Mouse (Mus musculus): Measurements from ENCODE around the gene Sec16a.

Gene Sec16a

DNA sequence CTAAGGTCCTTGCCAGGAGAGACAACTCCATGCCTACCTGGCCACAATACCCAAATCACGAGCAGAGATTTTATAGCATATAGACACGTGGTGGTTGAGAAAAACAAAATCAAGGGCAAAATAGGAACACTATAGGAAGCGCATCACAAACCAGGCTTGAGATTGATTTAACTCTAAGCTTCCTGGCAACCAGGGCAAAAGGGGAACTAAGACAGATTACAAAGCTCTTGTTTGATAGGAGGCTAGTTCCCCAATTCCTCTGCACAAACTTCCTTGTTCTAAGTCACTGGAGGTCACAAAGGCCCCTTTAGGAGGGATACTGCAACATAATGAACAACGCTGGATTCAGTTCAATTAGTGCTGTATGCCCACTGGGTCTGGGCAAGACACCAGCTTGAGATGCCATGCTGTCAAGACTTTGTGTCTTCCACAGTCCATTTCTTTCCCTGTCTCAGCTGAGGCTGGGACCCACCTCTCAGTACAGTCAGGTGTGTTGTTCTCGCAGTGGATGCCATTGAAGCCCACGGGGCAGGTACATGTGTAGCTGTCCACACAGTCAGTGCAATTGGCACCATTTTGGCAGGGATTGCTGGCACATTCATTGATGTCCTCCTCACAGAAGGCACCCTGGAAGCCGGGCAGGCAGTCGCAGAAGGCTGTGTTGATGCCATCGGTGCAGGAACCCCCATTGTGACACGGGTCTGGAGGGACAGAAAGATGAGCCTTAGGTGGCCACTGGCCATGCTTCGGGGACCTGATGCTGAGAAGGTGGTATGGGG lies 27.5 kb upstream of the Sec16a start:
- no peak for DNase-seq

DNA sequence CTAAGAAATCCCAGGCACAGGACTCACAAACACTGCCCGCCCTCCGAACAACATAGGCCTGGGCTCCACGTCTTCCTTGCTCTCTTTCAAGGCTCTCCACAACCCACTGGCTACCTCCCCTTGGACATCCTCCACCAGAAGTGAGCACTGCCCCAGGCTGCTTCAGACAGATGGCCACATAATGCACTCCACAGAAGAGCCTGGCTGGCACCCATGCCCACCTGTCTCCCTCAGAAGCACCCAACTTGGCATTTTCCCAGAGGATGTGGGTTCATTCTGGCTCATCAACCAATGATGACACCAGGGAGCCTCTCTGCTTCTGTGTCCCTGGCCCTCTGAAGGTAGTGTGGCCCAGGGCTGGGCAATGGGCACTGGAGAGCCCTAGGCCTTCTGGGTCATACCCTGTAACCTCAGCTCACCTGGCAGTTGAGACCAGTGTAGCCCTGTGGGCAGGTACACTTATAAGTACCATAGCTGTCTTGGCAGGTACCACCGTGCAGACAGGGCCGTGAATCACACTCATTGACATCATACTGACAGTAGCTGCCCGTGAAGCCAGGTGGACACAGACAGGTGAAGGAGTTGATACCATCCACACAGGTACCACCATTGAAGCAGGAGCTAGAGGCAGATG lies 26.8 kb upstream of the Sec16a start:
- DNase-seq, result no peak

DNA sequence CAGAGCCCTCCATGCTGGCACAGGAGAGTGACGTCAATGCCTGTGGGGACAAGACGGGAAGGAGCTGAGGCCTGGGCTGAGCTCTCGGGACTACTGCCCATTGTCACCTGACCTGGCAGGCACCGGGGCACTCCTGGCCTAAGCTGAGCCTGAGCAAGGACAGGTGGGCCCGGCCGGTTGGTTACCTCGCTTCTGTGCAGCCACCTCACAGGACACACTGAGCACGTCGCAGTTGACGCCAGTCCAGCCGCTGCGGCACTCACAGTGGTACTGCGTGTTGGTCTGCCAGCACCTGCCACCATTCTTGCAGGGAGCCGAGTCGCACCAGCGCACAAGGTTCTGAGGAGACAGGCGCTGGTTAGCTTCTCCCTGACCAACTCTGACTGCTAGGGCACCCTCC lies 26.0 kb upstream of the Sec16a start:
- no peak for DNase-seq

- DNase-seq, result no peak
These were observed 23.4 kb upstream of the Sec16a start for GRCm38 (mm10) chr2:26468376-26468775.

- DNase-seq, result no peak
These were observed 18.4 kb upstream of the Sec16a start for GRCm38 (mm10) chr2:26463412-26463811.

DNA sequence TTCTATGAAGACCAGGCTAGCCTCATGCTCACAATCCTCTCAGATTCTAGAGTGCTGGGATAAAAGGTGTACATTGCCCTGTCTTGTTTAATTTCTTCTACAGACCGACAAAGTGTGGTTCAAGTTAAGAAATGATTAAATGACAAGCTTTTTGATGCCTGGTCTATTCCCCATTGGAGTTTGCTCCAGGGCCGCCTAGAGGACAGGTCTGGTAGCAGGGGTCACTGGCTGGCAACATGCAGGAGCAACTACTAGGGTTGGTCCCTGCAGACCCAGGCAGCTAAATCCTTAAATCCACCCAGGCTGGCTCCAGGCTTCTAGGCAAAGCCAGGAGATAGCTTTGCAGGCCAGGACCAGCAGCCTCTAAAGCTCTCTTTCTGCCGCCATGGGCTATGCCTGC lies 18.0 kb upstream of the Sec16a start:
- no peak for DNase-seq

DNA sequence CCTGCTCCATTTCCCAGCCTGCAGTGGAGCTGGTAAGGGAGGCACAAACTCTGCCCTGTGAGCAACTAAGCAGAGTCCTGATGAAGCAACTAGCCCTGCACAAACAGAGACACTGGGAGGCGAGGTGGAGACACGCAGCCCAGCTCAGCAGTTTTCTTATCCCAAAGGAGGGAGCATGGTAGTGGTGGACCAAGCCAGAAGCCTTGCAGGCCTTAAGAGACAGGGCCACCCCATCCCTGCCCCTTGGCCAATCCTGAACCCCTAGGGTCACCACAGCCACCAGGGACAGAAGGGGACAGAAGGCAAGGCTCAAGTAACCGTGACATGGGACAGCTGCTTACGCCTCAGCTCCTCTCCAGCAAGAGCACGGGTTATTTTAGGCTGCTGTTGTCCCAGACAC lies 16.7 kb upstream of the Sec16a start:
- no peak for DNase-seq

DNA sequence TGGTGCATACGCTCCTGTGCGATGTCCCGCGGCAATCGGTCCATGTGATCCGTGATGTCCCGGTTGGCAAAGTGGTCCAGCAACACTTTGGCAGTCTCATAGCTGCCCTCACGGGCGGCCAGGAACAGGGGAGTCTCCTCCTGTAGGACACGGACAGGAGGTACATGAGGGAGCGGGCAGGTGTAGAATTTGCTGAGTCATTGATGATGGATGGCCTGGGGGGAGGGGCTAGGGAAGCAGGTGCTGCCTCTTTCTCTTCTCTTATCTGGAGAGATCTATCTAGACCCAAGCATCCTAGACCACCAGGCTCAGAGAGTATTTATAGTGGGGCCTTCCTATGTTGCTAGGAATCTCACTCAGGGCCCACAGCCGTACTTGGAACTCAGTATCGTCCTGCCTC lies 15.8 kb upstream of the Sec16a start:
- no peak for DNase-seq

- no peak for DNase-seq
These were observed 15.2 kb upstream of the Sec16a start for GRCm38 (mm10) chr2:26460097-26460646.

GRCm38 (mm10) chr2:26459478-26459877 lies 14.5 kb upstream of the Sec16a start:
- no peak for DNase-seq

GRCm38 (mm10) chr2:26458402-26459124 lies 13.5 kb upstream of the Sec16a start:
- DNase-seq, result no peak

DNA sequence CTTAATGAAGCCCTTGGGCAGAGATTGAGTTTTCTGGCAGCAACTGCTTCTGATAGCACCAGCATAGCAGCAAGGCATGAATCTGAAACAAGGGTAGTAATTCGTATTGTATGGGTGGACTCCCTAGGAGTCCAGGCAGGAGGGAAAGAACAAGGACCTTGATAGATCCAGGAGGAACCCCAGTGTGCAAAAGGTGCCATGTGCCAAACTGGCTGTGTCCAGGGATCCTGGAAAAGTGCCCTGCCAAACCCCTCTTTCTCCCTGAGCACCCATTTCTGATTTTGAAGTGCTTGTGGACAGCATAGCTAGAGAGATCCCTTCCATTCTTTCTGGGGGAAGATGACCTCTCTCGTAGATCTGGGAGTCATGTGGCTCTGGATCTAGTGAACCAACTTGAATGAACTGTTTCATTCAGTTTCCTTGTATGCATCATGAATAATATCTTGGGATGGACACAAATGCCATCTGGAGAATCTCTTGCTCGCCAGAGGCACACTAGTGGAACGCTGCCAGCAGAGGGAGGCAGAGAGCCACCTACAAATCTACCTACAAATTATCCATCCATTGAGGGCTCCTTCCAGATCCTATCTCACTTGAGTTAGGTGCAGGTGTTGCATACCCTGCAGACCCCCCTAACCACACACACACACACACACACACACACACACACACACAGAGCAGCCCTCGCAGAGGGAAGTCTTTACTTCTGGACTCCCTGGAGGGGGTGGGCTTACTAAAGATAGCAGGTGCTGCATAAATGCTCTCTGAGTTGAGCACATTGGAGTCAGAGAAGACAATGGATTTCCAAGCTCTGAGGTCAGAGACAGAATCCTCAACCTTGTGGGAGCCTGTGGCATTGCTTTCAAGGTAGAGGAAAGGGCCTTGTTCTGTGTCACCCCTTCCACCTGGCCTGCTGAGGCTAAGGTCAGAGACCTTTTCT lies 4.4 kb upstream of the Sec16a start:
- peak; percentile 75 for DNase-seq

GRCm38 (mm10) chr2:26447451-26447850 lies 2.4 kb upstream of the Sec16a start:
- no peak for DNase-seq

GRCm38 (mm10) chr2:26446671-26447070 lies 1.7 kb upstream of the Sec16a start:
- no peak for DNase-seq

DNA sequence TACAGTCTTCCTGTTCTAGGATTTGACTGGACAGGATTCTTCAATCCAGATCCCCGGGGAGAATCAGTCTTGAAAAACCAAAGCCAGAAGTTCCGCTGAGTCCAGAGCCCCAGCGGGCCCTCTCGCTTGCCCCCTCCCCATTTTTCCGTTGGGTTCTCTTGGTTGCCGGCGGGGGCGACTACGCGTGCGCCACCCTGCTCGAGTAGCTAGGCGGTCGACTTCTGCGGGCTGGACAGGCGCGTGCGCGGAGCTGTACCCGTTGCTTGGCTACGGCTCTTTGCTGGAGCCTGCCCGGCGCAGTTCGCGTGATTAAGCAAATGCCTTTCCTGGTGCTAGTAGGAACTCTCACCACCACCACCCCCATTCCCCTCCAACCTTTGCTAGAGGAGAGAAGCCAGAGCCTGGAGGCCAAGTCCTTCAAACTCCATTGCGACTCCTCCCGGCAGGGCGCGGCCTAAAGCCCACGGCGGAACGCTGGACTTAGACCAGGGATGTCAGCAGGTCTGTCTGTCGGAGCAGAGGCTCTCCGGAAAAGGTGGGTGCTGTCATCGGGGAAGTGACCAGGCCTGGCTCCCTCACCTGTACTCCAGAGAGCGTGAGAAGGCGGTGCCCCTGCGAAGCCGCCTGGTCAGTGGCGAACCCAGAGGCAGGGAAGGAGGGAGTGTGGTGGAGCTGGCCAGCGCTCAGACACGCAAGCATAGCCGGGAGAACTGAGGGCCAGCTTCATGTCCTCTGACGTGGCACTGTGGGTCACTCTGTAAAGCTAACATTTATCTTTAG lies 840 bp upstream of the Sec16a start:
- DNase-seq, result peak; percentile 97

- no peak for DNase-seq
These were observed 648 bp downstream of the Sec16a start for GRCm38 (mm10) chr2:26444368-26444767.

GRCm38 (mm10) chr2:26443876-26444275 lies 1.1 kb downstream of the Sec16a start:
- no peak for DNase-seq

DNA sequence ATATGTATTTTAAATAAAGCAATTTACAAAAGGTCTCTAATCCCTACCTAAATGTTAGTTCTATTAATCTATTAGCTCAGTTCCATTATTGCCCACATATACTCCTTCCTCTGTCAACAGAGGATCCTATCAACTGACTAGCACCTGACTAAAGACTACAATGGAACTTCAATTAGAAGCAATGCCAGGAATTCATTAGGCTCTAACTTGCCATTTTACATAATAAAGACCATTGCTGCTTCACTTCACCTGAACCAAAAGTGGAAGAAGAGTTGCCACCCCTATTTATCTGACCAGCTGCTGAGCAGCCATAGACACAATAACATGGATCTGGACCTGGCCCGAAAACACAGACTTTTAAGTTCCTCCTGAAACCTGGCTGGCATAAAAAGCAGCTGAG lies 2.2 kb downstream of the Sec16a start:
- DNase-seq, result no peak

- no peak for DNase-seq
These were observed 3.3 kb downstream of the Sec16a start for GRCm38 (mm10) chr2:26441688-26442087.

GRCm38 (mm10) chr2:26441261-26441660 lies 3.8 kb downstream of the Sec16a start:
- DNase-seq, result no peak

GRCm38 (mm10) chr2:26439671-26440070 lies 5.3 kb downstream of the Sec16a start:
- DNase-seq, result no peak

GRCm38 (mm10) chr2:26438373-26438772 lies 6.6 kb downstream of the Sec16a start:
- no peak for DNase-seq

All from layer of hippocampus, adult 9-11 months (tissue).